Mouse (Mus musculus): ENCODE data around the gene Tex44.

- TF ChIP-seq CTCF (IDR thresholded peaks at IDR 0.05; ENCODE audit: control insufficient read depth, insufficient read depth, insufficient replicate concordance, low read depth, low read length) (no peak), POLR2A (IDR thresholded peaks at IDR 0.05; ENCODE audit: control insufficient read depth, low read depth, low read length) (no peak; the same call in 1 of the 2 replicates)
Observed at GRCm38 (mm10) chr1:86467416-86467815, 41.3 kb downstream of the Tex44 start.

Data from testis, adult 2 months (tissue).